Mouse (Mus musculus) erythroblast, embryonic 14.5 days (primary cell): ENCODE data around the gene Fbxl18.

ENCODE experiments used
- GATA1 ChIP-seq: IDR thresholded peaks from 2 replicates; pipeline ENCODE4 v1.6.1; 2012; ENCODE audit warnings: low read length, inconsistent platforms, mixed read lengths
- TAL1 ChIP-seq: IDR thresholded peaks from 3 replicates; pipeline ENCODE4 v1.6.1; 2012; ENCODE audit warnings: low read length, inconsistent platforms, mixed read lengths

GRCm38 (mm10) chr5:142880806-142881516, 14.3 kb downstream of the Fbxl18 start:
- TF ChIP-seq GATA1 (no peak), TAL1 (no peak)
